Mouse (Mus musculus) splenic B cell, adult 2 months (primary cell): ENCODE data around the gene Kcnma1.

ENCODE experiments used
- DNase-seq: peaks from one replicate; pipeline ENCODE4 v3.0.0-alpha.2; 2011; ENCODE audit warnings: low read depth, low spot score
- H3K27me3 ChIP-seq: 2 replicates; pipeline ENCODE4 v1.6.1; 2012; ENCODE audit warnings: mild to moderate bottlenecking, low read length, moderate library complexity, mixed read lengths; ENCODE audit not compliant: control insufficient read depth, poor library complexity, insufficient read depth, severe bottlenecking
- H3K36me3 ChIP-seq: 2 replicates; pipeline ENCODE4 v1.6.1; 2012; ENCODE audit warnings: mild to moderate bottlenecking, low read length, moderate library complexity, mixed read lengths; ENCODE audit not compliant: control insufficient read depth, poor library complexity, insufficient read depth, severe bottlenecking

Kcnma1 gene

GRCm38 (mm10) chr14:24003450-24004381 is 10.6 kb downstream of the Kcnma1 start:
- Histone ChIP-seq H3K27me3 (no peaks in the 10 kb centered on the region; the same call in 1 of the 2 replicates), H3K36me3 (no peaks in the 10 kb centered on the region)
- no peak for DNase-seq

- Histone ChIP-seq H3K27me3 (no peaks in the 10 kb centered on the region; the same call in 1 of the 2 replicates), H3K36me3 (no peaks in the 10 kb centered on the region)
- DNase-seq, result no peak
Measured at GRCm38 (mm10) chr14:24002647-24003046, 11.6 kb downstream of the Kcnma1 start.

GRCm38 (mm10) chr14:23997912-23998311 is 16.4 kb downstream of the Kcnma1 start:
- no peaks in the 10 kb centered on the region for H3K27me3 ChIP-seq

GRCm38 (mm10) chr14:23995831-23996230 is 18.5 kb downstream of the Kcnma1 start:
- DNase-seq, result no peak
- H3K27me3 ChIP-seq, result no peaks in the 10 kb centered on the region
- no peaks in the 10 kb centered on the region for H3K36me3 ChIP-seq

More at GRCm38 (mm10) chr14:23997912-23998311, 16.4 kb downstream of the Kcnma1 start:
- no peak for DNase-seq
- H3K36me3 ChIP-seq, result no peaks in the 10 kb centered on the region

GRCm38 (mm10) chr14:23990871-23991270 is 23.4 kb downstream of the Kcnma1 start:
- H3K36me3 ChIP-seq, result no peaks in the 10 kb centered on the region
- no peaks in the 10 kb centered on the region for H3K27me3 ChIP-seq
- DNase-seq, result no peak

DNA sequence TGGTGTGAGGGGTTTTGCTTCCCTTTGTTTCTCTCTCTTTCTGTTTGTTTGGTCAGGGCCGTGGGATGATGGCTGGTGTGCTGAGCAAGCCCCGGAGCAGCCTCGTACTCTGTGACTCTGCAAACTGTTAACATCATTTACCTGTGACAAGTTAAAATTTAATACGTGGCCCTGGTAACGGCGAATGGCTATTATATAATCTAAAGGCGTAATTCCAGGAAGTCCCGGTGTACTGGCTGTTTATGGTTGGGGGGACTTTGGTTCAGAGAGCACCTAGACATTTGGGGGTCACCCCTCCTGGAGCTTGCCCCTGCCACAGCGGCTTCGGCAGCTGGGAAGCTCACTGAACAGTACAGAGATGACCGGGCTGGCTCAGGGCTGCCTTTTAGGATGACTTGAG is 24.6 kb downstream of the Kcnma1 start:
- Histone ChIP-seq H3K27me3 (no peaks in the 10 kb centered on the region), H3K36me3 (no peaks in the 10 kb centered on the region)
- DNase-seq, result no peak

DNA sequence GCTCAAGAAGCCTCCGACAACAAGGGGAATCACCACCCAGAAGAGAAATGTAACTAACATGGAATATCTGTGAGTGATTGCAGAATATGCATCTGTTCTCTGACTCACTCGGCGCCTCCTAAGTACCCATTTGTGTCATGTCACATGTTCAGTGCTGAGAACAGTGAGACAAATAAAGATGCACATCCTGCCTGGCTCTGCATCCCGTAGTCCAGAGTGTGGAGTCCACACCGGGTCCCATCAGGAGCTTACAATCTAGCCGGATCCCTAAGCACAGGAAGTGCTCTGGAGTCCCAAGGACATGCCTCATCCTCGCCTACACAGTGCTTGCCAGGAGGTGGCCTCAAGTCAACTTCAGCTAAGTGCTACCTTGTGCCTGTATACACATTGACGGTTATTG is 32.1 kb downstream of the Kcnma1 start:
- no peak for DNase-seq
- Histone ChIP-seq H3K36me3 (no peaks in the 10 kb centered on the region), H3K27me3 (no peaks in the 10 kb centered on the region)

DNA sequence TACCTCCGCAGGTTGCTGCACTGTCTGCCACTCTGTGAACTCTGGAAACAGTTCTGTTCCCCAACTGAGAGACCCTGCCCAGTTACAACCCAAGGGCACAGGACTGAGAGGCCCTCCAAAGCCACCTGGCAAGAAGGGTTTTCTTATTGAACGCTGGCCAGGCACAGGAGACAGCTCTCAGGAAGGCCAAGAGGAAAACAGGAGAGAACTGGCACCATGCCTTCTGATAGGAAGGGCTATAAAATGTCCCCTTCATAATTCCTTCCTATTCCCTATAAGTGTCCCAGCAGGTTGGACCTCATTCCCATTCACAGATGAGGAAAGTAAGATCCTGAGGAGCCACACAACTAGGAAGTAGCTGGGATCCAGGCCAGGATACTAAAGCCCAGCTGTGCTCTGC is 39.6 kb downstream of the Kcnma1 start:
- no peaks in the 10 kb centered on the region for H3K27me3 ChIP-seq
- DNase-seq, result no peak
- no peaks in the 10 kb centered on the region for H3K36me3 ChIP-seq

- Histone ChIP-seq H3K27me3 (no peaks in the 10 kb centered on the region), H3K36me3 (no peaks in the 10 kb centered on the region)
- DNase-seq, result no peak
Measured at GRCm38 (mm10) chr14:23966471-23966870, 47.8 kb downstream of the Kcnma1 start.

GRCm38 (mm10) chr14:23959061-23959460 is 55.2 kb downstream of the Kcnma1 start:
- H3K27me3 ChIP-seq, result no peaks in the 10 kb centered on the region
- no peak for DNase-seq

GRCm38 (mm10) chr14:23957270-23957669 is 57.0 kb downstream of the Kcnma1 start:
- Histone ChIP-seq H3K27me3 (no peaks in the 10 kb centered on the region), H3K36me3 (no peaks in the 10 kb centered on the region)
- no peak for DNase-seq

More at GRCm38 (mm10) chr14:23959061-23959460, 55.2 kb downstream of the Kcnma1 start:
- H3K36me3 ChIP-seq, result no peaks in the 10 kb centered on the region

DNA sequence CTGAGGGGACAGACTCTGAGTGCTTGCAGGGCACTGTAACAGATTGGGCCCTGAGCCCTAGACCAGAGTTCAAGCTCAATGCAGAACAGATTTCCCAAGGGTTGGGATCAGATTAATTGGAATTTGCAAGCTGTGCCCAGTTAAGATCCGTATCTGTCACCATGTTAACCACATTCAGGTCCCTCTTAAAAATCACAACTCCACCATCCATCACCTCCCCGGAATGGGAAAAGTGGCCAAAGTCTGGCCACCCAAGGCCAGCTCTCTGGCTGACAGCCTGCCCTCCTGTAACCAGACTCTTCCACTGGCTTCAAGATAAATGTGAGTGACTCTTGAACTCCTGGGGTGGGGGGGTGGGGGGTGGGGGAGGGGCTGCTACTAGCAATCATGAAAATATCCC is 70.4 kb downstream of the Kcnma1 start:
- H3K27me3 ChIP-seq, result no peaks in the 10 kb centered on the region
- H3K36me3 ChIP-seq, result no peaks in the 10 kb centered on the region
- no peak for DNase-seq

GRCm38 (mm10) chr14:23943152-23943551 is 71.1 kb downstream of the Kcnma1 start:
- no peak for DNase-seq
- no peaks in the 10 kb centered on the region for H3K27me3 ChIP-seq
- H3K36me3 ChIP-seq, result no peaks in the 10 kb centered on the region

GRCm38 (mm10) chr14:23942103-23942502 is 72.2 kb downstream of the Kcnma1 start:
- Histone ChIP-seq H3K36me3 (no peaks in the 10 kb centered on the region), H3K27me3 (no peaks in the 10 kb centered on the region)
- no peak for DNase-seq

- Histone ChIP-seq H3K27me3 (no peaks in the 10 kb centered on the region), H3K36me3 (no peaks in the 10 kb centered on the region)
- no peak for DNase-seq
Measured at GRCm38 (mm10) chr14:23935016-23935415, 79.3 kb downstream of the Kcnma1 start.
